Mouse (Mus musculus): ENCODE results near the gene Unc119.

Unc119 gene

DNA sequence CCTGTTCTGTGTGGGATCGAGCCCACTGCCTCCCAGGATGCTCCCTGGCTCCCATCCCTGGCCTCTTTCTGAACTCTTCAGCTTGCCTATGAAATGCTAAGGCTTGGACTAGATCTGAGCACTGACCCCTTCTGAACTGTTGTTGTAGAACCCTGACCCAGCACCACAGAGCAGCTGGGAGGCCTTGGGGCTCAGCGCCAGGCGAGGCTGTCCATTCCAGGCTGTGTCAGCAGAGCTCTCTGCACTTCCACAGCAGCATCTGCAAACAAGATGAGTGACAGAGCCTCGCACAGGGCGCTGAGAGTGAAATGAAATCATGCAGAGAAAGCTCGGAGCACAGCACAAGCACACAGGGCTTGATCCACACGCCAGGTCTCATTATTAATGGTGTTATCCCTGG is 29.3 kb downstream of the Unc119 start:
- peak; percentile 76 for DNase-seq

DNA sequence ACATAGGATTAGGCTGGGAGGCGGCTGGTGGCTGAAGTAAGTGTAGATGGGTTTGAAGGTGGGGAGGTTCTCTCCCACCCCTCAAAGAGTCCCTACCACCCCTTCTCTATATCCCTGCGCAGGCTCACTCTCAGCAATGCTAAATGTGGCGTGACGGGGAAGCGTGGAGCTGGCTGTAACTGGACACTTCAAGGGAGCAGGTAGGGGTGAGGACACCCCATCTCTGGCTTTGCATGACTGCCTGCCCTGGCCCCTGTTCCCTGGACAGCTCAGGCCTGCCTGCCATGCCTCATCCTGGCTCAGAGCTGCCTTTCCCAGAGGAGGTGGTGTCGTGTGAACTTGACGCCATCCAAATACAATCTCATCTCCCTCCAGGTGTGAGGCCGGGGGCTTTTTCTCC is 30.9 kb downstream of the Unc119 start:
- DNase-seq, result no peak

DNA sequence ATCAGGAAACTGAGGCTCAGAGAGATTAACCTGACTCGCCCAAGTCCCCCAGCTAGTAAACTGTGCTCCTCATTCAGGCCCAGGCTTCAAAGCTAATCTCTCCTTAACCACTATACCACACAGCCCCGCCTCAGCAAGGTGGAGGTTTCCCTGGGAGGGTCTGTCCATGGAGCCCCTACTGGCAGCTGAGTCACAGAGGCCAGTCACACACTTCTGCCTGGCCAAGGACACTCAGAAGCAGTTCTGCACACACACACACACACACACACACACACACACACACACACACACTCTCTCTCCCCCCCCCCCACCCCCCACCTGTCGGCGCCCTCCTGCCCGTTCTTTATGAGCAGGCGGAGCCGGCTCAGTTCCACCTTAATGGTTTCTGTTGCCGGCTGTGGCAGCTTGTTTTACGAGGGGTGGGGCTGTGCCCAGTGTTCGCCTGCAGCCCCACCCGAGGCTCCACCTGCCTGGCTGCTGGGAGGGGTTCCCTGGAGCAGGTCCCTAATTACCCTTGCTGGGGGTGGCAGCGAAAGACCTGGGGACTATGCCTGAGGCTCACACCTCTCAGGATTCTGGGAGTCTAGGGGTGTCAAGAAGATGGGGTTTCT is 34.4 kb downstream of the Unc119 start:
- DNase-seq, result peak; percentile 51

DNA sequence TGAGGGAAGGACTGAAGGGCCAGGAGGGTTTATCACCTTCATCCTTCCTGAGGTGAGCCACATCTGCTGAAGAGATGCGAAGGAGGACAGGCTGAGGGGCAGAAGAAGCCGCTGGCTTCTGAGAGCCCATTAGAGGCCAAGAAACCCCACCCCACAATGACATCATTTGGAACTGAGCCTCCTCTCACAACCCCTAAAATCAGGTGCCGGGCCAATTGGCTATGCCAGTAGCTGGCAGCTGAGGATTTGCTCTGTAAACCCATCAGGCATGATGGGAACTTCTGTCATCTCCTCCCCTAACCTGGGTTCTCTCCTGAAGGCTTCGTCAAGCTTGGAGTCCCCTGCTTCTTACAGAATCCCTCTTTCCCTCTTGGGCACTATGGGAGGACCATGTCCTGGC is 37.1 kb downstream of the Unc119 start:
- DNase-seq, result no peak

DNA sequence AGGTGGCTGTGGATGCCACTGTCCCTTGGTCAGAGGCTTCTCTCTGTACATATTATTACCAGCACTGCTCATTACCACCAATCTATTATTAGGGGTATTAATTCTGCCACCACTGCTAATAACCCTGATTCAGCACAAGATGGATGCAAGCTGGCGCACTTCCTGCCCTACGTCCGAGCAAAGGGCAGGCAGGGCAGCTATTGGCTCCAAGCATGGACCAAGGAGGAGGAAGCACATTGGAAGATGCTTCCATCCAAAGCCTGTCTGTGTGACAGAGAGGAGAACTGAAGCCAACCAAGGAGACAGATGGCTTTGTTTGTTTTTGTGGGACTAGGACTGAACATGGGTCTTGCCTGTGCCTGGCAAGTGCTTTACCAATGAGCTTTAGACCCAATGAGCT is 37.7 kb downstream of the Unc119 start:
- no peak for DNase-seq

DNA sequence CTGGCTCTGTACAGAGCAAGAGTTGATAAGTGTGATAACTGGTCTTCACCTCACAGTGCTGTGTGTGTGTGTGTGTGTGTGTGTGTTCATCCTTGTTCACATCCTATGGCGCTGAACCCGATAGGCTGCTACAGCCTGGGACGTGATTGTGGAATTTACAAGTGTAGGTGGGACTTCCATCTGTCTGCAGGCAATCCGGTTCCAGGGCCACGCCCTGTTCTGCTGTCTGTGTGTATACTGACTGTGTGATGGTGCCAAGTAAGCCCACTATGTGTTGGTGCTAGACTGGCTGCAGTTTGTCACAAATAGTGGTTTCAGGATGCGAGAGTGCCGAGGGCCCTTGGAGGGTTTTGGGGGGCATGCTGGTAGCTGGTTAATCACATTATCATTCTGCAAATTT is 39.0 kb downstream of the Unc119 start:
- DNase-seq, result no peak

DNA sequence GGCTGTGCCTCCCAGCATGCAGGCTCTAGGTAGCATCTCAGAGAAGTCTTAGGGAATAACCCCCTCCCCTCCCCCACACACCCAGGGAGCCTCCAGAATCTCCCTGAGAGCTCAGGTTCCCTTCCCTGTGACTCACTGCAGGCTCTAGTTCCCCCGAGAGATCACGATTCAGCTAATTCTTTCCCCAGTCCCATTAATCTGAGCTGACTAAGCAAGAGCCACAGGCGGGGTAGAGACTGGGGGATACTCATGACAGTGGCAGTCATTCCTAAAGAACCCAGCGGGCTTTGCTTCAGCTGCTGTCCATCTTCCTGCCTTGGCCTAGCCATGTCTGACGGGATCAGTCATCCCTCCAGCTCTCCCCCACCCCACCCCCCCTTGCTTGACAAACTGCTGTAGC is 39.4 kb downstream of the Unc119 start:
- DNase-seq, result no peak

DNA sequence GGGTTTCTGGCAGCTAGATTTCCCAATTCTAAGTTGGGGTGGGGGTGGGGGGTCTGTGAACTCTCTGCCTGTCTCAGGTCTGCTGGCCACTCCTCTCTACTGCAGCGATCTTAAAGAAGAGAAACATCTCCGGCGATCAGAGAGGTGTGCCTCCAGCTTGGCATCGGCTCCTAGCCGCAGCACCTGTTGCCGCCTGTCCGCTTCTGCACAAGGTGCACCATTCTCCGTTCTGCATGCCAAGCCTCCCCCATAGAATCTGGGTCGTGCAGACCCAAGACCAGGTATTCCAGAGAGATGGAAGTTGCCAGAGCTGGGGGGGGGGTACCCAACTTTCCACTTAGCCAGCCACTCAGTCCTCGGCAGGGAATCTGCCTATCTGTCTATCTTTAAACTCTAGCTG is 42.5 kb downstream of the Unc119 start:
- DNase-seq, result no peak

DNA sequence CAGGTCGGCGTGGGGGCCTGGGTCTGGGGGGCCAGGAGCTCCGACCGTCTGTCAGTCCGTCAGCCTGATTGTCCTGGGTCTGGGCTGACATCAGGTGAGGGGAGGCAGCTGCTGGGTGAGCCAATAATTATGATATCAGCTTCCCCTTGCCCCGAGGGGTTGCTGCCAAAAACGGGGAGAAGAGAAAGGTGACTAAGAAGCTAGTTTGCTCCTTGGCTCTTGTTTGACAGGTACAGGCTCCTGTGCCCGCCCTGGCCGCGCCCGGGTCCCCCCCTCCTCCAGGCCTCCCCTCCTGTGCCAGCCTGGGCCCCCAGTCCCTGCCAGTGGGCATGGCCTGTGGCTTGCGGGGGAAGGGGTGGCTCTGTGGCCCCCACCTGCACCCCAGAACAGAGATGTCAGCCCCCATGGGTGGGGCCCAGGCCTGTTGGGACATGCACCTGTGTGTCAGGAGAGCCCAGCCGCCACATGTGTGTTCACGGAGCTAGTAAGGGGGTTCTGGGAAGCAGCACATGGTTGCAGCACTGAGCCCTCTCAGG is 43.3 kb downstream of the Unc119 start, which contains the start of gene Foxn1:
TSS of gene Foxn1 (minus strand) at position 51 of the 536 bp plus-strand sequence.
- DNase-seq, result no peak

DNA sequence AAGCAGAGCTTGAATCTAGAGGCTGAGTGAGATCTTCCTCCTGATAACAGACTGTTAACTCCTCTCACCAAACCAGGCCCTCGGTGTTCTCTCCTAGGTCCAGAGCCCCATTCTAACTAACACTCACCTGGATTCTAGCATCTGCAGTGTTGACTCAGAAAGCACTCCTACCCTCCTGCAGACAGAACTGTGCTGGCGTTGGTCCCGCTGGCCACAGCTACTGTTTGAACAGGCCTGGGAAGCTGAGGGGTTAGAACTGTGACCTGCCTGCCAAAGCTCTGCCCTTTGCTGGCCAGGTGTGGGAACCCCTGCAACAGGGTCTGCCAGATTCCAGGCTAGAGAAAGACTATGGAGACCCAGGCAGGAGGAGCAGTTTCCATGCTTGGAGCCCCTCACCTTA is 49.4 kb downstream of the Unc119 start:
- DNase-seq, result no peak

DNA sequence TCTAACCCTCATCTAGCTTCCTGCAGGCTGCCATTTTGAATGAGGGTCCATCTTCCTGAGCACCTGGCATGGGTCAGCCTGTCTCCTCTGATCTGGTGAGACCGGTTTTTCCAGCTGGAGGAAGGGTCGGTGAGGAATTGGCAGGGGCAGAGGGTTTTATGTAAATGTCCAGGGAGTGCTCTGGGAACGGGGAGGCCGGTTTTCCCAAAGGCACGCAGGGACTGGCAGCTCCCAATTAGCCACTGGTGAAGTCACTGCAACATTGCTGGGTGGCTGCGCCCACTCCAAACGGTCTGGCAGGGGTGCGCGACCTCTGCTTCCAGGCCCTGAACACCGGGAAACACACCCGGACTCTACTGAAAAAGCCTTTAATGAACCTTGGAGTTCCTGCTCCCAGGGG is 53.7 kb downstream of the Unc119 start:
- peak; percentile 53 for DNase-seq

DNA sequence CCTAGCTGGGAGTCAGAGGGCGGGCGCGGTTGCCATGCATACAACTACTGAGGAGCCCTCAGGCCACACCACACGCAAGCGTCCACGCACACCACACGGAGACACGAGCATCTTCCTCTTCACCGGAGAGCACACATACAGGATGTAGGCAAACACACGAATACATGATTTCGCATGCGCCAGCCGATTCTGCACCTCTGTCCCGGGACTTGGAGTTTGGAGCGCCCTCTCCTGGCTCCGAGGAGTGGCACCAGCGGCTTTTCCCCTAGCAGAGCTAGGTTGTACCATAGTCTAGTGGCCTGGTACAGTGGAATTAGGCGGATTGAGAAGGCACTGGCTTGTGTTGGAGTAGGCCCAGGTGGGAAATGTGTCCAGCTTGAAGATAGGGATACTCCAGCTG is 54.1 kb downstream of the Unc119 start:
- DNase-seq, result peak; percentile 78

DNA sequence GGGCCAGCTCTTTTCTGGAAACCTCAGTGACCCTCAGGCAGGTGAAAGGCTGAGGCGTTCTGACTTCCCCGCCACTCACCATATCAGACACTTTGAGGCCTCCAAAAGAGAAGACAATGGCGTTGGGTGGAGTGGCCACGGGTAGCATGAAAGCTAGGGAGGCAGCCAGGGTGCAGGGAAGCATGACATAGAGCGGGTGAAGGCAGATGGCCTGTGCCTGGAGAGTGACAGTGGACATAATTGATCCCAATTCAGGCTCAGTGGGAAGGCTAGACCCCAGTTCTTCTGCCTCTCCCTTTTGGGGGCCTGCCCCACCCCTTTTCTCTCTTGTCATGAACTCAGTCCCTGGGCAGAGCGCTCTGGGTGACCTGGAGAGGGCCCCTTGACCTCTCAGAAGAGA is 54.9 kb downstream of the Unc119 start:
- DNase-seq, result no peak
